Mouse (Mus musculus) lung, postnatal 25 days (tissue): ENCODE results near the gene Tnfrsf12a.

Source experiments
- DNase-seq: peaks from one replicate; pipeline ENCODE4 v3.0.0; 2022; ENCODE audit warnings: low spot score

Gene Tnfrsf12a

DNA sequence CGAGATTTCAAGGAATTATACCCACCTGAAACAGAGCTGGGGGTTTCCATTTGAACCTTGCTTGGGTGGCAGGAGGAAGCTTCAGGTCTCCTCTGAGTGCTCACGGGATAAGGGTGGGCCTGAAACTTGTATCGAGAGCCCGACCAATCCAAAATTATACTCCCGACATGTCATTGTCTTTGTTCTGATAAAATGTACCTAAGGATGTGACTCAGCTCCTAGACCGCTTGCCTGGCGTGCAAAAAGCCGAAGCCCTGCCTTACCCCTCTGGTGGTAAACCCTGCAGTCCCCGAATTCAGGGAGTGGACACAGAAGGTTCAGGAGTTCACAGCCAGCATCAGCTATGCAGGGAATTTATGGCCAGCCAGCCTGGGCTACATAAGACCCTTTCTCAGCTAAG, 3.1 kb upstream of the Tnfrsf12a start:
- DNase-seq = no peak

DNA sequence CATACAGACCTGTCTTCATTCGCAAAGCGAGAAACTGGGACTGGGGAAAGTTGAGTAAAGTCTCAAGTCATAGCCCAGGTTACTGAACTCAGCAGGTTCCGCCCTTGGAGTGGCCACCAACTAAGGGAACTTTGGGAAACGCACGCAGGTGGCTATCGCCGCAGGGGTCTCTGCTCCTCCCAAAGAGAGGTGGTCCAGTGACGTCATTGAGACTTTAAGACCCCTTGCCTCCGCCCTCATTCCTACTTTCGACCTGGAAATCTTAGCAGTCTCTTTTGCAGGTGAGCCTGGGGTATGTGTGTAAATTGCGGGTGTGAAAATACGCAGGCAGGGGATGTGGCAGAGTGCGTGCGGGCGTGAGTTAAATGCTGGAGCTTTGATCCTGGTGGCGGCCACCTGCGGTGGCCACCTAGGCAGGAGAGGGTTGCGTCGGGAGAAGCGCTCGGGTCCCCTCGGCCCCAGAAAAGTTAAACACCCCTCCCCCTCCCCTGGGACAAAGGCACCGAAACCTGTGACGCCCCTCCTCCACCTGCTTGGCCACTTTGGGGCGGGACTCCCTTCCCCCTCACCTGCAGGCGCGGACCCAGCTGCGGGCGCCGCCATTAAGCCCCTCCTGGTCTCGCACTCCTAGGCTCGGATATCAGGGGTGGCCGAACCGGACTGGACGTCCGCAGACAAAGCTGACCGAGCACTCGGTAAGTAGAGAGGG, 2.0 kb upstream of the Tnfrsf12a start, which contains the start of gene Cldn6:
Gene Cldn6, plus strand, starts transcription at position 123 of the 709 bp plus-strand sequence.
- DNase-seq = no peak

DNA sequence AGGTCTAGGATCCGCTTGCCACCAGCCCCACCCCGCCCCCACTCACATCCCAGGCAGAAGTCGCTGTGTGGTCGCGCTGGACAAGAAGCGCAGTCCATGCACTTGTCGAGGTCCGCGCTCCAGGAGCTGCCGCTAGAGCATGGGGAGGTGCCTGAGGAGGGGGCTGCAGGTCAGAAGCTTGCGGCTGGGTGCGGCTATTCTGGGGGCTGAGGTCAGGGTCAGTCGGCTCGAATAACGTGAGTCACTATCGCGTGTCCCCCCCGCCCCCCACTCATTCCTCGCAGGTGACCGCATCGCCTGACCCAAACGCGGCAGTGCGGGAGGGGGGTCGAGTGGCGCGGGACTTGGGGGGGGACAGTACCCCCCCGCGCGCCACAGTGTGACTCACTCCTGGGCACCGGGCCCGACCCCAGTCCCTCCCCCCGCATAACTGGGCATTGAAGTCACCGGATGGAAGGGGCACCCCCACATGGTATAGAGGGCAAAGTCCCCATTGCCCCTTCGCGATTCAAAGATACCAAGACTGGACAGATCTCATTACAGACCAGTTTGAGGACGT, 716 bp downstream of the Tnfrsf12a start:
- DNase-seq = no peak

DNA sequence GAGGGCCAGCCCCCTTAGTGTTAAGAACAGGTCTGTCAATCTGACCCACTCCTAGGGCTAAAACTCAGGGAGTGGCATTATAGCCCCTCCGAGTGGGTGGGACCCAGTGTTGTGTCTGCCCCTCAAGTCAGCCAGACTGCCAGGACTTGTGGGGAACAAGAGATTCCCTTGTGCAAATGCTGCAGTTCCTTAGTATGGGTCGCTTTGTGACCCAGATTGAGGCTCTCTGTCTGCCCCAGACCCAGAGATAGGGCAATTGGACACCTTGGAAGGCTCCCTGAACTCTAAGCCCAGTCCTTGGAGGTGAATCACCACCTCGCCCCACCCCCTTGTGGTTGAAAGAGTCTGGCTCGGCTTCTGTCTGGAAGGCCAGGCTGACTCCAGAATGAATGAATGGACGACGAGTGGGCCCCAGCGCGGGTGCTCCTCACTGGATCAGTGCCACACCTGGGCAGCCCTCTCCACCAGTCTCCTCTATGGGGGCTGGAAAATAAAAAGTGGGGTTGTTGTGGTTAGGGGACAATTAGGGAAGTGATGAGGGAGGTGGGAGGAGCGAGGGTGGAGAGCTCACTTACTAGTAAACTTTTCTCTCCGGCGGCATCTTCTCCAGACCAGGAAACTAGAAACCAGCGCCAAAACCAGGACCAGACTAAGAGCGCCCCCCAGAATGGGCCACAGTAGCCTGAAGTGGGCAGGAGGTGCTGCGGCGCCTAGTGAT, 1.5 kb downstream of the Tnfrsf12a start:
- peak; percentile 48 for DNase-seq

DNA sequence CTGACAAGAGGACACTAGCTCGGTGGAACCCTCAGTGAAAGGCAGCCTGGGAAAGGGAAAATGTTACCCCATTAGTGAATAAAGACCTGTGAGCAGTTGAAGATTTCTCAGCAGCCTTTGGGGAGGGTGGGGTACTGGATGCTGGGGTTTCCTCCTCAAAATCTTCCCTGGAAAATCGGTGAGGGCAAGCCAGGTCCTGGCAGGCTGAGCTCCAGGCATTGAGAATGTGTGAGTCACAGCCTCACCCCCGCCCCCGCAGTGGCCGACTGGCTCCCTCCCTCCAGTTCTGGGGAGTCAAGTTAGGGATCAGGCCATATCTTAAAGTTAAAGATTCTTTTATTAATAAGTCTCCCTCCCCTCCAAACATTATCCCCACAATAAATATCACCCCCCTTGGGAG, 2.1 kb downstream of the Tnfrsf12a start:
- DNase-seq = peak; percentile 48

DNA sequence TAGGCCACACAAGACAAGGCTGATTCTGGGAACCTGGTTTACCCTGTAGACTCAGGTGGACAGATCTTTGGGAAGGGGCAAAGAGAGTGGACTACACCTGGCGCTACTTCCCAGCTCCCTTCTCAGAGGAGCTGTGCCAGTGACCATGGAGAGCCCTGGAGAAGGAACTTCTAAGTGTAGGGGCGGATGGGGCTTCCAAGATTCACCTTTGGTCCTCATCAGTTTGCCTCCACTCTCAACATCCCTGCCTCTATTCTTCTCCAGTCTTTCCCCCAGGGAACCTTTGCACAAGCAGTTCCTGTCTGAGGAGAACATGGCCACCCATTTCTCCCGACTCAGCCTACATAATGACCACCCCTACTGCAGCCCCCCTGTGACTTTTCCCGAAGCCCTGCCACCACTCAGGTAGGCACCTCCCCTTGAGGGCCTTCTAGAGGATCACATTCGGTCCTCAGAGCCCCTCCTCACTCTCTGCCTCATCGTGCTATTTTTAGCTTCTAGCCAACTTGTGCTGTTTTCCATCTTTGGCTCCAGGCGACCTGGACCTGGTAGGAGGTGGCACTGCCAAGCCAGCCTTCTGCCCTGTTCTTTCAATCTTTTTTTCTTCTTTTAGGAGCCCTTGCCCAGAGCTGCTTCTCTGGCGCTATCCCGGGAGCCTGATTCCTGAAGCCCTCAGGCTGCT, 2.9 kb downstream of the Tnfrsf12a start:
- no peak for DNase-seq

DNA sequence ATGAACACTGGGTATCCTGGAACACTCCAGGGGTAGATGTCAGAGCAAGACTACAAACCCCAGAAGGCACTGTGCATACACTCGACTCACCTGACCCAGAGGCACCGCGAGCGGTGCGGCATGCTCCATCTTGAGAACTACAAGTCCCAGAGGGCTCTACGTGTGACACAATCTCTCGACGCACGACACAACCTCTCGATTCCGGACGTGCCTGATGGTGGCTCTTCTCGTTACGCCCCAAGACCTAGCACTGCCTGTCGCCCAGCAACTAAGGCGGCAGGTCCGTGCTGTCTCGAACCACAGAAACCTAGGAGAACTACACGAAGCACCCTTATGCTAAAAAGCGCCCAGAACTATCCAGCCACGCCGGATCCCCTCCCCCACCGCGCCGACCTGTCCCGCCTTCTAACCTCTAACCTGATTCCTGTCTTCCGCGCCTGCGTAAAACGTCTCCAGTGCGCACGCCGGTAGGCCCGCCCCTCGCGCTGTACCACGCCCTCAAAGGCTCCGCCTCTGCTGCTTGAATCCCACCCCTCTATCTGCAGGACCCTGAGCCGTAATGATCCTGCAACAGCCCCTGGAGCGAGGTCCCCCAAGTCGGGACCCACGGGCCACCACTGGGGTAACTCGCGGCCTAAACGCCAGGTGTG, 3.7 kb downstream of the Tnfrsf12a start, which contains the start of the genes Hcfc1r1 and Thoc6:
Gene Hcfc1r1, plus strand, starts transcription at position 173 of the 650 bp plus-strand sequence.
Gene Thoc6, minus strand, starts transcription at position 459 of the 650 bp plus-strand sequence.
- DNase-seq = peak; percentile 95

DNA sequence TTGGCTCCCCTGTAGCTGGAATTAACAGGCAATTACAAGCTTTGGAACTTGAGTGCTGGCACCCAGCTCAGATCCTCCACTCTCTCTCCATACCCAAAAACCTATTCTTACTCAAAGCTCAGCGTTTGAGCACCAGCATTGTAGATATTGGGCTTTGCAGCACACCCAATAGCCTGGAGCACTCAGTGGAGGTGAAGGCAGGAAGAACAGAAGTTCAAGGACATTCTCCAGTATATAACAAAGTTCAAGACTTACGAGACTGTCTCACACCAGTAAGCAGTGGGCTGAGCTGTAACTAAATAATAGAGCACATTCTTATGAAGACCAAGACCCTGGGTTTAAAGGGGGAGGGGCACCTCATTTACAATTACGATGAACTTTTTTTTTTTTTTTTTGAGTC, 4.5 kb downstream of the Tnfrsf12a start:
- no peak for DNase-seq

DNA sequence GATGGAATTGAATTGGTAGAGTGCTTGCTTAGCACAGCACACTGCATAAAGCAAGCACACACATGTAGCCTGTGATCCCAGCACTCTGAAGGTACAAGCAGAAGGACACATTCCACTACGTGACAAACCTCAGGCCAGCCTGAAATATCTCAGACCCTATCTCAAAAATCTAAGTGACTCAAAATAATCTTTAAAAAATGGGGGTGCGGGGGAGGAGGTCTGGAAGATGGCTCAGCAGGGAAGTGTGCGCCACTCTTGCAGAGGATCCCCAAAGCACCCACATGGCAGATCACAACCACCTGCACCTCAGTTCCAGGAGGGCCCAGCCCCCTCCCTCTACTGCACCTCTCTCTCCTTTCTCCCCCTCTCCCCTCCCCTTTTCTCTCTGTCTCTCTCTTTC, 5.7 kb downstream of the Tnfrsf12a start:
- no peak for DNase-seq

DNA sequence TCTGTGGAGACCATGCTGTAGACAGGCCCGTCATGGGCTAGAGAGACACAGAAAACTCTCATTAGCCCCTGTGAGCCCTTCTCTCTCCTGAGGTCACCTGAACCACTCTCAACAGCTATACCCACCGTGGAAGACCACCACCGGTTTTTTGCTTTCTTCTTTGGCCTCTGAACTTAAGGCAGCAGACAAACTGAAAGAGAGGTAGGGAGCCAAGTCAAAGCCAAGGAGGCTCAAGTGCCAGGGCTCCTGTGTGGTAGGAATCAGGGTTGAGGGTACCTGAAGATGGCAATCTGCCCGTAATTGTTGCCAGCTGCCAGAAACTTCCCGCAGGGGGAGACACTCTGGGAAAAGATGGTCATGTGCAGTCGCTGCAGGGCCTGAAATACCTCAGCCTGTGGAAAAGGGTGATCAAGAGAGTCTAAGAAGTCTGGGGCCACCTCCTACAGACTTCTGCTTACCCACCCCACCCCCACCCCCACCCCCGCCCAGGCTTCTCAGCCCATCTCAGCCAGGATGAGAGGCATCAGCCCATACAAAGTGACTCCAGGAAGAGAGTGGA, 6.7 kb downstream of the Tnfrsf12a start:
- DNase-seq = no peak

DNA sequence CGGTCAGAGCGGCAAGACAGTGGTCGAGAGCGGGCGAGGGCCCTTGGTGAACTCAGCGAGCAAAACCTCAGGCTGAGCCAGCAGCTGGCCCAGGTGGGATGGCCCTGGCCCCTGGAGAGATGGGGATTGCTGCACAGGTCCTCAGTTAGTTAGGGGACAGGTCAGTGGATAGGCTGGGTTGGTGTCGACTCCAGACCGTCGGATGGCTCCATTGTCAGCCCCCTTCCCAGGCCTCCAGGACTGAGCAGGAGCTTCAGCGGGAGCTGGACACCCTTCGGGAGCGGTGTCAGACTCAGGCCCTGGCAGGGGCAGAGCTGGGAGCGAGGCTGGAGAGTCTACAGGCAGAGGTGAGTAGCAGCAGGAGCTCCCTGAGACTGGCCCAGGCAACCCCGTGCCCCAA, 11.8 kb downstream of the Tnfrsf12a start:
- DNase-seq = no peak

DNA sequence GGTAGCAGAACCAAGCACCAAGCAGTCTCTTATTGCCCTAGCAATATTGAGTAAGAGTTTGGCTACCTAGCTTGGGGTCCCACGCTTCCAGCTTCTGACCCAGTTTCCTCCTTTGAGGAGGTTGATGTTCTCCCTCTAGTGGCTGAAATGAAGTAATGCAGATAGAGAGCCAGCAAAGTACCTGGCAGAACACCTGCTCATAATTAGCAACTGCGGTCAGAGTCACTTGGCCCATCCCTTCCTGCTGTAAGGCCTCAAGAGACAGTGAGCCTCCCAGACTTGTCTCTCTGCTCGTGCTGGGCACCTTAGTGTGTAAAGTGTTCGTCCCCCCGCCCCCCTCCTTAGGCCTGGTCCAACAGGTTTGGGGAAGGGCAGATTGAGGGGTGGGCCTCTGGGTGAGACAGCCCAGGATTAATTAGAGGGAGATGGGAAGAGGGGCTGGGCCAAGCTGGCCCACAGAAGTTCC, 12.7 kb downstream of the Tnfrsf12a start:
- DNase-seq = peak; percentile 42

DNA sequence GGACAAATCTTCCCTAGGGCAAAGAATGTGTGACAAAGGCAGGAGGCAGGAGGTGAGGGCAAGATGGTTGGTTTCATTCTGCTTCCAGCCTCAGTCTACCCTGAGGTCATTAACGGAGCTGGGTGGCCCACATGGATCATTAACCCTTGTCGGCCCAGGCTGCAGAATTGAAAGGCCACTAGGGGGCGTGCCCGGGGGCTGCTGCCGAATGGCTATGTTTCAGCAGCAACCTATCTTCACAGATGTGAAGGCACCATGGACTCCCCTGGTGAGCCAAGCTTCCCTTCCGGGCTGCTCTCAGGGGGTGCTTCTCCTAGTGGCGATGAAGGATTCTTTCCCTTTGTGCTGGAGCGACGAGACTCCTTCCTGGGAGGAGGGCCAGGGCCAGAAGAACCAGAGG, 15.7 kb downstream of the Tnfrsf12a start:
- no peak for DNase-seq

DNA sequence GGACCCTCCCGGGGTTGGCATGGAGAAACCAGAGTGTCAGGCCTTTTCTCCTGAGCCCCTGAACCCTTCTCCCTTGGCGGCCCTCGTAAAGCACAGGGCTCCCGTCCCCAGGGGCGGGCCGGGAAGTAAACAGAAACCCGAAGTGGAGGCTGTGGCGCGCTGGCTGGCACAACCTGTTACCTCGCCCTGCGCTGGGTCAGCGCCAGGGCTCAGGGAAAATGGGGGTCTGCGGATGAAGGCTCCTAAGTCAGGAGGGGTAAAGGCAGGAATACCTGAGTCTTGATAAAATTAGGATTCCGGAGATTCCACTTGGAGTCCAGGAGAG, 16.4 kb downstream of the Tnfrsf12a start:
- peak; percentile 25 for DNase-seq

DNA sequence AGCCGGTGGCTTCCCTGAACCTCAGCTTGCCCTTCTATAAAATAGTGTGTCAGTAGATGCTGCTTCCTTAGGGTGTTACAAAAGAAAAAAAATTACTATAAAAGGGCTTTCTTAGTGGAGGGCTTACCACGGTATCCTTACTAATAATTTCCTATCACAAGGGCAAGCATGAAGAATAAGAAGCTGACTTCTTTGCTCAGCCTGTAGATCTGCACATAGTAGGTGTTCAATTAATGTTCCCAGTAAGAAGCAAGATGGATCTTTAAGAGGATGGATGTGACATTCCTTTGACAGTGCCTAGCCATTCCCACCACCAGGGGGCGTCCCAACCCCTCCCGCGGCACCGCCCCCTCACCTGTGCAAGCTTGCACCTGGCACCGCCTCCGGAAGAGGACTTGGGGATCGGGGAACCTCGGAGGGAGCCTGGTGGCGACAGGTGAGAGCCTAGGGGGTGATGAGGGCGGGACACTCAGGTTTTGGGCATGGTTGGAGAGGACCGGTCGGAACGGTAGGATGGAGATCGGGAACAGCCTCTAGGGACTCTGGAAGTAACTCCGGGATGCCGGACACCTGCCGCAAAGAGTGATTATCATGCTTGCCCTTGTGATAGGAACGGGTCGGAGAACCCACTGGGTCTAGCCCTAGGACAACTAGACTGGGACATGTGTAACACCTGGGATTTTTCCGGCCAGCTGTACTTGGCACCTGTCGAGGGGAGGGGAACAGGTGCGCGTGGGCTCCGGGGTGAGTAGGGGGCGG, 17.0 kb downstream of the Tnfrsf12a start, which contains the start of gene Bicdl2:
Gene Bicdl2, plus strand, starts transcription at position 390 of the 759 bp plus-strand sequence.
- peak; percentile 79 for DNase-seq

DNA sequence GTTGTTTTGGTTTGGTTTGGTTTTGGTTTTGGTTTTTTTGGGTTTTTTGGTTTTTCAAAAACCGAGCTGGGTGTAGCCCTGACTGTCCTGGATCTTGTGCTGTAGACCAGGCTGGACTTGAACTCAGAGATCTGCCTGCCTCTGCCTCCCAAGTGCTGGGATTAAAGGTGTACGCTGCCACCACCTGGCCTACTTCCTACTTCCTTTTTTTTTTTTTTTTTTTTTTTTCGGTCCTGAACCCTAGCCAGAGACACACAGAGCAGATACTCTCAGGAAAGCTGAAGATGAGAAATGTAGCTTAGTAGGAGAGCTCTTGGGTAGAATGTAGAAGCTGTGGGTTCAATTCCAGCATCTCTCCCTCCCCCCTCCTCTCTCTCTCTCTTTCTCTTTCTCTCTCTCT, 18.8 kb downstream of the Tnfrsf12a start:
- no peak for DNase-seq

DNA sequence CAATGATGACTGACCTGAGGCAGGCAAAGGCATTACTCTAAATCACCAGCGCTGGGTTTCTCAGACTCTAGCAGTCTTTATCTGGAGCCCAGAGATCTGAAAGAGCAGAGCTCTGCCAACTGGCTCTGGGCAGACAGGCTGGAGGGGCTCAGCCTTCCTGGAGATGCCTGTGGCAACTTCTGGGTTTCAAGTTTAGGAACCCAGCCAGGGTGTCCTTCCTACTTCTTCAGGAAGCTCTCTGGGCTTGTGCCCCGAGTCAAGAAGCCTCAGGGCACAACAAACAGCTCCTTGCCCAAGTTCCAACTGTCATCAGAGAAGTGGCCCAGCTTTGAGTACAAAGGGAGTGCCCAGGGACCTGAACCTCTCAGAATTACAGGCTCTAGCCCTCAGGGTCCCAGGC, 22.9 kb downstream of the Tnfrsf12a start:
- no peak for DNase-seq

DNA sequence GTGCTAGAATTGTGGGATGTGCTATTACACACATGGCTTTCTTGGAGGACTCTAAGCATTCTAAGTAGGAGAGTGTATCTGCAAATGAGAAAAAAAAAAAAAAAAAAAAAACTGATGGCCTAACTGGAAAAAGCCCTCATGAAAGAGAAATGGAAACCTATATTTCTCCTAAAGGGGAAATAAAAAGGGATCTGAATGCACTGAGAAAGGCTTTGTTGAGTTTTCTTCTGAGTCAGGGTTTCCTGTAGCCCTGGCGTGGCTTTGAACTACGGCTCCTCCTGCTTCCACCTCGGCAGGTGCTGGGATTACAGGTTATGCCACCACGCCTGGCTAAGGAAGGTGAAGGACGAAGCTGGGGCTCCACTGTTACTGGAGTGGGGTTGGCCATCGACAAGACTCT, 23.3 kb downstream of the Tnfrsf12a start:
- no peak for DNase-seq

DNA sequence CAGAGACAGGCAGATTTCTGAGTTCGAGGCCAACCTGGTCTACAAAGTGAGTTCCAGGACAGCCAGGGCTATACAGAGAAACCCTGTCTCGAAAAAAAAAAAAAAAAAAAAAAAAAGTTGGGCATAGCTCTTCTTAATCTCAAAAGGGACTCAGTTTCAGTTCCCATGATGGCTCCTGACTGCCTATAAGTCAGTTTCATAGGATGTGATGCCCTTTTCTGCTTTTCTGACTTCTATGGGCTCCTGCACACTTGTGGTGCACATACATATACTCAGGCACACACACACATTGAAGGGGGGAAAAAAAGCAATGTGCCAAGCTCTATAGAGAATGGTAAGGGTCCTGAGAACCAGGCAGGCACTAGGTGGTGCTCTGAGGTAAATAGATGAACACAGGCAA, 23.9 kb downstream of the Tnfrsf12a start:
- DNase-seq = no peak

DNA sequence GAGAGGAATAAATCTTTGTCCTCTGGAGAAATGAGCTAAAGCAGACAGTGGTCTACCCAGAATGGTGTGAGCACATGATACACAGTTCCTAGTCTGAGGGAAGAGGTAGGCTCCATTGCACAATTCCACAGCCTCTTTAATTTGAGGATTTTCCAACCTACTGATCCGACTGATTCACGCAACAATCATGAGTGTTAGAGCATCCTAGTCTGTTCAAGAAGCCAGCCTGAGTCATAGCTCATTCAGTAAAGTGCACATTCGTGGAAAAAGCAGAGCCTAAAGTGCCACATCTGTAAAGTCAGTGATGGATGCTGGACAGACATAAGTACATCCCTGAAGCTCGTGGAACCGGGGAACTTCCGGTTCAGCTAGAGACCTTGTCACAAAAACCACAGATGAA, 25.9 kb downstream of the Tnfrsf12a start:
- DNase-seq = no peak

DNA sequence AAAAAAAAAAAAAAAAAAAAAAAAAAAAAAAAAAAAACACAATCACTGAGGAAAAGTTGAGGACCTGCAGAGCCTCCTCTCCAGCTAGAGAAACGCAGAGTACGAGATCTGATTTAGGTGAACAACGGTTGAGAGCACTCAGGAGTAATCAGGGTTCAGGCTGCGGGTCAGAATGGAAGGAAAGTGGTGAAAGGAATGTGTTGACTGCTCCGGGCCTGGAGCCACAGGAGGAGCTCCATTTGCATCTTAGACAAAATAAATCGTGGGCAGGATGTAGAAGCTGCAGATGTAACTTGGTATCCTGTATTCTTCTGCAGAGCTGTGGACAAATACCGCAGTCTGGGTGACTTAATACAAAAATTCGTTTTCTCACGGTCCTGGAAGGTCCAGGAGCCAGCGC, 31.4 kb downstream of the Tnfrsf12a start:
- no peak for DNase-seq
